8 mouse cellular contexts compared by ENCODE assay signal in the genomic region with DNA sequence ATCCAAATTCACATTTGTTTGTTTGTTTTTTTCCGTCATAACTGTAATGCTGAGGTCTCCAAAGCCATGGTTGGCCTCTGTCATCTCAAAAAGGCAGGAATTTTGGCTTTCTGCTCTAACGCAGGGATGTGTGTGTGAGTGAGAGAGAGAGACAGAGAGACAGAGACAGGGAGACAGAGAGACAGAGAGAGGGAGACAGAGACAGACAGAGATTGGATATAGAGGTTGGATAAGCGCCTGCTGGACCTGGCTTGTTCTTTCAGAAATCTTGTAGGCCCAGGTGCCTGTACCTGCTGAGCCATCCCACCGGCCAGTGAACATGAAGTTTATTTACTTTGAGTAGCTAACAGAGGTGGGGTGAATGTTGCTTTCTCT. TPM values are rescaled to one million over a fixed set of nuclear protein-coding genes. Genes with fewer than 3 reads are reported as not detected.
DNase-seq lines count a peak whose midpoint lies in the region; ATAC-seq and TF ChIP-seq lines count a peak whose summit lies in the region.

No protein-coding gene starts in this region.

- H3K9ac ChIP-seq in heart, postnatal 0 days (replicated peaks; ENCODE audit: low read depth, low read length): peak overlapping the region; percentile 97
- no peak overlapping the region for H3K9ac ChIP-seq in hindbrain, embryonic 16.5 days (ENCODE audit: low read depth, low read length)
- 0 out of 2 replicates have a peak overlapping the region, but pooled peaks have one; percentile 94 for H3K9ac ChIP-seq in midbrain, embryonic 12.5 days (replicated peaks)

- H3K27me3 ChIP-seq in heart, postnatal 0 days (ENCODE audit: control insufficient read depth, insufficient read depth, low read length): no peaks in the 10 kb centered on the region
- no peaks in the 10 kb centered on the region for H3K27me3 ChIP-seq in hindbrain, embryonic 16.5 days (replicated peaks; ENCODE audit: control insufficient read depth, insufficient read depth, low read length)
- H3K27me3 ChIP-seq in midbrain, embryonic 12.5 days: no peaks in the 10 kb centered on the region

- peak; percentile 10; the same call in 1 of the 2 replicates for ATAC-seq in heart, postnatal 0 days (ENCODE audit: insufficient read depth, low read depth)
- no peak for ATAC-seq in hindbrain, embryonic 16.5 days
- no peak; the same call in 1 of the 2 replicates for ATAC-seq in midbrain, embryonic 12.5 days (ENCODE audit: low FRiP score, low read depth)

- no peak for TF ChIP-seq EP300 in heart, postnatal 0 days (IDR thresholded peaks at IDR 0.05; ENCODE audit: low read depth)

- WGBS in heart, postnatal 0 days: 32% methylated on average over 4 of the region's 4 CpGs
- 32% methylated on average over 4 of the region's 4 CpGs for WGBS in hindbrain, embryonic 16.5 days
- WGBS in midbrain, embryonic 12.5 days: 36% methylated on average over 4 of the region's 4 CpGs

- DNase-seq in heart, postnatal 0 days (ENCODE audit: low spot score): no peak
- DNase-seq in heart, adult 18-20 months: no peak
- DNase-seq in c-Kit-positive CD71-positive TER-119-positive erythroid progenitor cells, embryonic 14.5 days (ENCODE audit: low spot score): no peak
- DNase-seq in embryo, embryonic 10.5 days (ENCODE audit: low spot score): no peak
- DNase-seq in right cerebral cortex, adult 2 months (ENCODE audit: low spot score in 2 of 2): no peak

- no peaks in the 10 kb centered on the region for H3K4me1 ChIP-seq in heart, postnatal 0 days (ENCODE audit: control insufficient read depth, insufficient read depth)
- peaks cover 5% of the 10 kb centered on the region for H3K4me1 ChIP-seq in brown adipose tissue, adult 24 weeks (ENCODE audit: control insufficient read depth, insufficient read depth, insufficient read length, low read length)
- peaks cover 14% of the 10 kb centered on the region for H3K4me1 ChIP-seq in hindbrain, embryonic 16.5 days (ENCODE audit: control insufficient read depth, insufficient read depth, low read depth, low read length)
- peaks cover 14% of the 10 kb centered on the region for H3K4me1 ChIP-seq in midbrain, embryonic 12.5 days

- H3K27ac ChIP-seq in heart, postnatal 0 days (ENCODE audit: low read depth): peak overlapping the region; percentile 96; the same call in 1 of the 2 replicates
- peak overlapping the region; percentile 45 for H3K27ac ChIP-seq in brown adipose tissue, adult 24 weeks (replicated peaks; ENCODE audit: low read depth, low read length)
- H3K27ac ChIP-seq in hindbrain, embryonic 16.5 days (ENCODE audit: low read depth, low read length): no peak overlapping the region
- no peak overlapping the region for H3K27ac ChIP-seq in midbrain, embryonic 12.5 days (replicated peaks)

- H3K4me3 ChIP-seq in heart, postnatal 0 days (ENCODE audit: low read depth, low read length): peak overlapping the region; percentile 98
- H3K4me3 ChIP-seq in brown adipose tissue, adult 24 weeks (ENCODE audit: insufficient read depth, low read depth, low read length): peak overlapping the region; percentile 27; the same call in 1 of the 2 replicates
- peak overlapping the region; percentile 89 for H3K4me3 ChIP-seq in hindbrain, embryonic 16.5 days (ENCODE audit: low read length)
- H3K4me3 ChIP-seq in midbrain, embryonic 12.5 days: peak overlapping the region; percentile 91

- H3K36me3 ChIP-seq in heart, postnatal 0 days (replicated peaks; ENCODE audit: control insufficient read depth, insufficient read depth, low read length): peaks cover 11% of the 10 kb centered on the region
- H3K36me3 ChIP-seq in hindbrain, embryonic 16.5 days (ENCODE audit: control insufficient read depth, insufficient read depth, low read length): peaks cover 1% of the 10 kb centered on the region; the same call in 1 of the 2 replicates
- peaks cover 6% of the 10 kb centered on the region; the same call in 1 of the 2 replicates for H3K36me3 ChIP-seq in midbrain, embryonic 12.5 days

- peak overlapping the region; percentile 82 for H3K4me2 ChIP-seq in heart, postnatal 0 days (ENCODE audit: low read depth, low read length)
- H3K4me2 ChIP-seq in hindbrain, embryonic 16.5 days (ENCODE audit: low read length): peak overlapping the region; percentile 5; the same call in 1 of the 2 replicates
- H3K4me2 ChIP-seq in midbrain, embryonic 12.5 days (replicated peaks): peak overlapping the region; percentile 17; the same call in 1 of the 2 replicates

- H3K9me3 ChIP-seq in heart, postnatal 0 days (replicated peaks; ENCODE audit: control insufficient read depth, low read length): no peaks in the 10 kb centered on the region
- H3K9me3 ChIP-seq in hindbrain, embryonic 16.5 days (ENCODE audit: control insufficient read depth, low read length): no peaks in the 10 kb centered on the region
- H3K9me3 ChIP-seq in midbrain, embryonic 12.5 days: no peaks in the 10 kb centered on the region

- TF ChIP-seq CTCF in heart, postnatal 0 days (IDR thresholded peaks at IDR 0.05; ENCODE audit: low read depth): no peak

RNA-seq across cellular contexts. Expression of a gene that starts 0.3 kb away (rescaled TPM):
- total RNA-seq in heart, postnatal 0 days (2014; rRNA removed; ENCODE audit: low replicate concordance): 39.4 TPM in 2 replicates
- 15.7 and 17.5 TPM in 2 replicates for polyA plus RNA-seq in heart, postnatal 0 days (2015; fragmentation: Nextera tagmentation; extraction: Ambion mirVana)
- total RNA-seq in heart, adult 18-20 months (2021): 10 to 100 TPM; 57.2 to 60.2 TPM
- polyA plus RNA-seq in brown adipose tissue, adult 24 weeks (2012; ENCODE audit: insufficient read depth, insufficient read length, missing spikeins): 44.6 and 55.5 TPM in 2 replicates
- polyA plus RNA-seq in hindbrain, embryonic 16.5 days (2015; fragmentation: Nextera tagmentation; extraction: Ambion mirVana): 33.1 and 37.7 TPM in 2 replicates
- polyA plus RNA-seq in midbrain, embryonic 12.5 days (2016; fragmentation: Nextera tagmentation; extraction: Ambion mirVana): 57.0 and 59.0 TPM in 2 replicates

RNA-seq across cellular contexts. Expression of a gene that starts 10.4 kb away (rescaled TPM):
- total RNA-seq in heart, postnatal 0 days (2014; rRNA removed; ENCODE audit: low replicate concordance): 24.6 and 37.4 TPM in 2 replicates
- 35.8 and 37.4 TPM in 2 replicates for polyA plus RNA-seq in heart, postnatal 0 days (2015; fragmentation: Nextera tagmentation; extraction: Ambion mirVana)
- total RNA-seq in heart, adult 18-20 months (2021): 10 to 100 TPM; 16.7 to 18.0 TPM
- polyA plus RNA-seq in brown adipose tissue, adult 24 weeks (2012; ENCODE audit: insufficient read depth, insufficient read length, missing spikeins): 16.4 and 16.9 TPM in 2 replicates
- polyA plus RNA-seq in hindbrain, embryonic 16.5 days (2015; fragmentation: Nextera tagmentation; extraction: Ambion mirVana): 247 and 254 TPM in 2 replicates
- 148 and 157 TPM in 2 replicates for polyA plus RNA-seq in midbrain, embryonic 12.5 days (2016; fragmentation: Nextera tagmentation; extraction: Ambion mirVana)

Comparison
In these comparisons a context has a peak if more than half of its experiments do, and no peak if none do; other contexts are left out.
1. H3K27ac ChIP-seq: peak in heart, postnatal 0 days (single experiment) and brown adipose tissue, adult 24 weeks (single experiment); none in hindbrain, embryonic 16.5 days (single experiment) and midbrain, embryonic 12.5 days (single experiment).
2. H3K4me2 ChIP-seq: peak in every context shown above with its lines; median percentile 82 in heart, postnatal 0 days; 17 in midbrain, embryonic 12.5 days; 5 in hindbrain, embryonic 16.5 days.
3. H3K4me3 ChIP-seq: peak in every context shown above with its lines; median percentile 98 in heart, postnatal 0 days; 91 in midbrain, embryonic 12.5 days; 89 in hindbrain, embryonic 16.5 days; 27 in brown adipose tissue, adult 24 weeks.